Mouse (Mus musculus) B cell, adult 2 months (primary cell): ENCODE measurements around the gene Rfx4.
A peak's percentile ranks its signal among the peaks of the same experiment; 100 is the strongest.

Experiments
- DNase-seq, 2 experiments: peaks; one replicate each; pipeline ENCODE4 v3.0.0; 2022

Gene Rfx4

DNA sequence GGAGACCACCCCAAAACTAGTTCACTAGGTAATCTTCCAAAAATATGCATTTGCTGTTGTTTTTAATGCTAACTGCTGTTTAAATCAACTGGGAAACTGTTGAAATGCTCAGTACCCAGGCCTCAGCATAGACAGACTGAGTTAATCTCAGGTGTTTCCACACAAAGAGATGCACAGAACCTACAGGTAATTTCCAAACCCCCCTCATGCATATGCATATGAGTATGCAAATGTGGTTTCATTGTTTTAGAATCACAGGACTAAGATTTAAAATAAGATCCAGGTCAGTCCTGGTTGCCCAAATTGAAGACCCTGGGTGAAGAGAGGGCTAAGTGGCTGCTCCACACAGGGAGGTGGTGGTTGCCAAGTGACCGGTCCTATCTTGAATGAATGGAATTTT, 157.3 kb downstream of the Rfx4 start:
- DNase-seq, result no peak

DNA sequence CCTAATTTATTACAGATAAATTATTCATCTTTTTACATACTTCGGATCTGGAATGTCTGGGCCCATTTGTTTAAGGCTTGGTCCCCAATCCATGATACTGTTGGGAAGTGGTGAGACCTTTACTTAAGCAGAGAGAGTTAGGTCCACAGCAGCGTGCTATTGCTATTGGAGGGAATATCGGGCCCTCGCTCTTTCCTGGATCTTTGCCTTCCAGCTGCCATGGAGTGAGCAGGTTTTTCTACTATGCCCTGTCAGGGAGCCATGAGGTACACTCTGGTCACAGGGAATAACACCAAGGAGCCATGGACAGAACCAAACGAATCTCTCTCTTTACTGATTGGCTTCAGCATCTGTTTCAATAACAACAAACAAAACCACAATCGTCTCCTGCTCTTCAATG, 159.6 kb downstream of the Rfx4 start:
- DNase-seq, result no peak

DNA sequence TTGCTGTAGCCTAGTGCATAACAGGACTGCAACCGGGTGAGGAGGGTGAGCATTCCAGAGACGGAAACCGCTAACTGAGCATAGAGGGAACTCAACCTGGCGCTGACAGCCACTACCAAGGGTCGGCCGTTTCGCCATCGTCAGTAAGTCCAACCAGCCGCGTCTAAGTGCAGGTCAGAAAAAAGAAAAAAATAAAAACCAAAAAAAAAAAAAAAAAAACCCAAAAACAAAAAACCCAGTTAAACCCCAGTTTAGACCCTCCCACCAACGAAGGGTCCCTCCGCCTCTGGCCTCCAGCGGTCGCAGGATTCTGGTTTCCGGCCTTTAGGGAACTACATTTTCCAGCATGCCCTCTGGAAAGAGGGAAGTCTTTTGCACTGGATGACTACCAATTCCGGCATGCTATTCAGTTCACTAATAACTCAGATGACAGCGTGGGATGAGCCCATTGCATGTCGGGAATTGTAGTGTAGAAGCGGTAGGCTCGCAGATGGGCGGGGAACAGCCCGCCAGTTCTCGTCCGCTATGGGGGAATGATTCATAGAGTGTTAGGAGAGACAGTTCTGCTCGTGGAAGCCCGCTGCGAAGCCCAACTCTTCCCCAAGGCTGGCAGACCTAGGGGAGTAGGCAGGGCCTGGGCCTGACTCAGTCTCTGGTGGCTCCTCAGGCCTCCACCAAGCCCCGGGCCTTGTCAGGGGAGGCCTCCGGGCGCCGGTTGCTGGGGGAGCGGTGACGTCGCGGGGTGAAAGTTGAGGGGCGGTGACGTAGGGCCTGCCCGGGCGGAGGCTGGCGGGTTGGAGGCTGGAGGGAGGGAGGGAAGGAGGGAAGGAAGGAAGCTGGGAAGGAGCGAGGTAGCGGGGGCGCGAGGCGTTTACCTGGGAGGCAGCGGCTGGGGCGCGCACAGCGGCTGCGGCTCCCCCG, 161.2 kb downstream of the Rfx4 start, which contains the start of gene Ric8b:
TSS of gene Ric8b (plus strand) at position 807 of the 921 bp plus-strand sequence.
- peak; percentile 91 to 92 for DNase-seq

DNA sequence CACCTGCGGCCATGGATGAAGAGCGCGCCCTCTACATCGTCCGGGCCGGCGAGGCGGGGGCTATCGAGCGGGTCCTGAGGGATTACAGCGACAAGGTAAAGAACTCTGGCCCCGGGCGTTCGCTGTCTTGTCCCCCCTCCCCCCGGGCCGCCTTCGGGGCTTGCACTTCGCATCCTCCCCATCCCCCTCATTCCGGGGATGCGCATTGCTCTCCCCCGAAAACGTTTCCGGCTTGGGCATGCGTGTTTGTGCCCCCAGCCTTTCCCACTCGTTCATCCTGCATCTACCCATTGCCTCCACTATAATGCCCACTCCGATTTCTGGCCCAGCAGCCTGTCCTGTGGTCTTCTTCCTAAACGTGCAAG, 161.9 kb downstream of the Rfx4 start:
- no peak for DNase-seq

DNA sequence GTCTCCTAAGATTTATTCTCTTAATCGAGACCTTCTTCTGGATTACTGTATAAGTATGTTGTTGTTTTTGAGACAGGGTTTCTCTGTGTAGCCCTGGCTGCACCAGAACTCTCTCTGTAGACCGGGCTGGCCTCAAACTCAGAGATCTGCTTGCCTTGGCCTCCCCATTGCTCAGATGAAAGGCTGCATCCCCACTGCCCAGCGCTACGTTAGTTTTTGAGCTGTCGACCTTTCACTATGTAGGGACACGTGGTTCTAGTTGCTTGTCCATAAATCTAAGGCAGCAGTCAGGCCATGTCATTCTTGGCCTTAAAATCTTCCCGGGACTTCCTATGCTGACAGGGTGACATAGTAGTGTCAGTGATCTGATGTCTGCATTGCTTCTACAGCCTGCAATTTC, 170.5 kb downstream of the Rfx4 start:
- no peak for DNase-seq

DNA sequence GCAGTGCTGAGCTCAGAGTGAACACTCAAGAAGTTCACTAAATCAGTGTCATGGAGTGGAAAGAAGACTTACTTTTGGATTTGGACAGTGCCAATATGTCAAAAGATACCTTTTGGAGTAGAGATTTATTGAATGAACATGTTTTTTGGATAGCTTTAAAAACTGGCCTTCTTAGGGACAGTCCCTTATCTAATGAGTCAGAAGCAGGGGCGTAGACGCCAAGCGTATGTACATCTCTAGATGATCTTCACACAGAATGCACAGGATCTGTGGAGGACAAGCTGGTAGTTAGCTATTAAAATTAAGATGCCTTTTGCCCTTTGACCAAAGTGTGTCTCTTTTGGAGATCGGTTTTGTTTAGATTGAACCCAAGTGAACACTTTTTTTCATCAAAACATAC, 171.0 kb downstream of the Rfx4 start:
- no peak for DNase-seq

DNA sequence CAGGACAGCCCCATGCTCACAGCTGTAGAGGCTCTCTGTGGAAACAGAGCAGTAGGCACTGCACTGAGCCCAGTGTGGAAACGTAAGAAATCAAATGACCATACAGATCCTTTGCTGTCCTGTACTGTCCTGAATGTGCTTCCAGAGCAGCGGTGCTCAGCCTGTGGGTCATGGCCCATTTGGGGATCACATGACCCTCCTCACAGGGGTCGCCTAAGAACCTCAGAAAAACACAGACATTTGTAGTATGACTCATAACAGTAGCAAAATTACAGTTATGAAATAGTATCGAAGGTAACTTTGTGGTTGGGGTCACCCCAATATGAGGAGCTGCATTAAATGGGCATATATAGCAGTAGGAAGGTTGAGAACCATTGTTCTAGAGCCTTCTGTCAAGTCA, 172.6 kb downstream of the Rfx4 start:
- DNase-seq, result no peak

DNA sequence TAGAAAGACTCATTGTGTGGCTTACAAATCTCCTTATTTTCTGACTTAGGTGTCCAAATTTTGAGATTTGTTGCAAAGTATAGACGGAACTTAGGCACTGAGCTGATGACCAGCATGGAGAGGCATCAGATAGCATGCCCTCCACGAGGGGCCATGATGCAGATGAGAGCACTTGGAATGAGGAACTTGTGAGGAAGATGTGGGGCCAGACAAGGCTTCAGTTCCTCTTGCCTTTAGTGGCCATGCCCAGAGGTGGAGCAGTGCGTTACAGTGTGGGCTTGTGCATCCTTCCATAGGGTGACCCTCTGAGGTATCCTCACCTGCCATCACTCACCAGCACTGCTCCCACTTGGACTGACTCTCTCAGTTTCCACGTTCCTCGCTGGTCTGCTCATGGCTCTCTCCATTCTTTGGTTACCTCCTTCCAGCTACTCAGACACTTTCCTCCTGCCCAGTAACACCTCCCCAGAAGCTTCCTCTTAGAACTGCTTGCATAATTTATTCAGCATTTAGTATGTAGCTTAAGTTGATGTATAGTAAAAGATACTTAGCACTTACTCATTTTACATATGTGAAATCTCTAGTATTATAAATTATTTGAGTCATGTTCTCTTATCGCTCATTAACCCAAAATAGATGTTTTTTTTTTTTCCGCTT, 179.8 kb downstream of the Rfx4 start:
- DNase-seq, result peak; percentile 68 to 70

DNA sequence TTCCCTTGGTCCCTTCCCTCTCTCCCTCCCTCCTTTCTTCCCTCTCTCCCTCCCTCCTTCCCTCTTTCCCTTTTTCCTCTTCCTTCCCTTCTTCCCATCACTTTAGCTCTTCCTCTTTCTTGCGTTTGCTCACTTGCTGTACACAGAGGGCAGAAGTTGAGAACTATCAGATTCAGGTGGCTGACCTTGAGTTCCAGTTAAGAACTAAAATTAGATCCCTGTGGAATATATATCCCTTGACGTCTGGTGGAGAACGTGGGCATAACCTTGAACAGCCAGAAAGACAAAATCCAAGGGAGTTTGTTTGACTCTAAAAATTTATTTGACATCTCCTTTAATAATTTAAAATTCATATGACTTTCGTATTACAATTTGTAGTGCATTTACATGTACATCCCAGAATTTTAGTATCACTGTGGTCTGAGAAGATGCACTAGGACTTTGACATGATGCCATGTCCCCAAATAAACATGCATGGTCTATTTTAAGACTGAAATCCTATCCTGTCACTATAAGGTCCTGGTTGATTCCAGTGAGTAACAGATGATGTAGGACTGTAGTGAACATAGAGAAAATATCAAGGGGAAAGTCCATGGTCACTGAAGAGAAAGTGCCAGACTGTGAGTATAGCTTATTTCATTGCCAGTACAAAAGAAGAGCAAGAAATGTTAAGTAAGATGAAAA, 181.1 kb downstream of the Rfx4 start:
- DNase-seq, result no peak

DNA sequence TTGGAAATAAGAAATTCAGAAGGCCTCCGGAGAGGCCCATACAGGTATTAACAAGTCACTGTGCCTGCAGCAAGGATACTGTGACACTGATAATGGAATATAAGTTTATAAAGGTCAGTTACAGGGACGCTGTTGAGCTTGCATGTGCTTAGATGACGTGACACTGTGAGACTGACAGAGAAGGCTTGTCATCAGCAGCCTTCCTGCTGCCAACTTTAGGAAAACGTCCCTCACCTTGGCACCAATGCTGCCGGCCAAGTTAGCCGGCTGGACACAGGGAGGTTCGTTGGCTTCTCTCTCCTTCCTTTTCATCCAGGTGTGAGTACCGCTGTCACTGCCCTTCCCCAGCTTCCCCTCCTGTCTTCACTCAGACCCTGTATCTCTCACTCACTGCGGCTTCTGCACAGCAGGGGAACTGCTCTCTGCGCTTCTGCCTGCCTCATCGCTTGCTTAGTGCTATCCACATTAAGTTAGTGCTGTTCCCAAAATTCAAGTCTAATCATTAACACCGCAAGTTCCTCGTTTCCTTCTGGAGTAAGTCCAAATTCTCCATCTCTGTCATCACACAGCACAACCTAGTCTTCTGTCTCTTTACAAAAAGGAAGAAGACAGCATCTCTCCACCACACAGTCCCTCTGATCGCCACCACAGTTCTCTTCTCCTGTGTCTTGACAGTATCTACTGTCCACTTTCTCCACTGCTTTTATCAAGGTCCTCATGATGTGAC, 182.4 kb downstream of the Rfx4 start:
- DNase-seq, result no peak

DNA sequence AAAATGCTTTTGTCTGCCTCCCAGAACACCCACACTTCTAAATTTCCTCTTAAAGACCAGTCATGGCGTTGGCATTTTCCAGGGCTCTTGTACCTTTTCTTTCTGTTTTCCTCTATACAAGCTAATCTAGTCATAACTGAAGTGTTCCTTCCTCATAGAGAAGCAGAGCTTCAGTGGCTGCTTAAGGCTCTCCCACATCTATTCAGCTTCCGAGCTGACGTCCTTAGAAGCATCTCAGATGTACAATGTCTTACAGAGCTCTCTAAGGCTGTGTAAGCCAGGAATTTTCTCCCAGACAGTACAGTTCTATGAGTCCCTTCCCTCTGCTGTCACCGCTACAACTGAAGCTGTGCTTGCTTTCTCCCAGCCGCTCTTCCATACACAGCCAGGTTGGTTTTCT, 183.0 kb downstream of the Rfx4 start:
- DNase-seq, result no peak

DNA sequence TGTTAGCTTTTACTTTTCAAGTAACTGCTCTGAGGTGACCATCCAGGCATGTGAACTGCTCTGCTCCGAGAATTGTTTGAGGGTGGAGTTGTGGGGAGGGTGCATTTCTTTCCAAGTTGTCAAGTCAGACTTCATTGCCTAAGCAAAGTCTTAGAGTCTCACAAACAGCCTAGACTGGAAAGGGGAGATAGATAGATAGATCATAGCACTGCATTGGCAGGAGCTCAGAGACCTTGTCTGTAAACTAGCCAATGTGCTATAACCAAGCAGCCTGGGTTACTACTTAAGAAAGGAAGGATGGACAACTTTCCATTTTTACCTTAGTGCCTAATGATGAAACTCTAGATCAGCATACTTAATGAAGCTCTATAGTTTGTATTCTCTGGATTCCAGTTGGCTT, 184.5 kb downstream of the Rfx4 start:
- DNase-seq, result no peak

DNA sequence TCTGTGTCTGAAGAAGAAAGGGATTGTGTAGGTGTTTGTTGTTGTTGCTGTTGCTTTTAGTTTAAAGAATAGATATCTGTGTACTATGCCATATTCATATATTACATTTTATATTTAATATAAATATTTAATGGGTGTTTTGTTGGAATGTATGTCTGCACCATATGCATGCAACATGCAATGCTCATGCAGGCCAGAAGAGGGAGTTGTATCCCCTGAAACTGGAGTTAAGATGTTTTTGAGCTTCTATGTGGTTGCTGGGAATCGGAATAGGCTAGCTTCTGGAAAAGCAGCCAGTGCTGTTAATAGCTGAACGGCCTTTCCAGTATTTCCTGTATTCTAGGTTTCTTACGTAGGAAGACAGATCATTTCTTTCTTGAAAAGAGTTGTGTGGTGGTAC, 189.8 kb downstream of the Rfx4 start:
- DNase-seq, result peak in 1 of 2 experiments; percentile 3

DNA sequence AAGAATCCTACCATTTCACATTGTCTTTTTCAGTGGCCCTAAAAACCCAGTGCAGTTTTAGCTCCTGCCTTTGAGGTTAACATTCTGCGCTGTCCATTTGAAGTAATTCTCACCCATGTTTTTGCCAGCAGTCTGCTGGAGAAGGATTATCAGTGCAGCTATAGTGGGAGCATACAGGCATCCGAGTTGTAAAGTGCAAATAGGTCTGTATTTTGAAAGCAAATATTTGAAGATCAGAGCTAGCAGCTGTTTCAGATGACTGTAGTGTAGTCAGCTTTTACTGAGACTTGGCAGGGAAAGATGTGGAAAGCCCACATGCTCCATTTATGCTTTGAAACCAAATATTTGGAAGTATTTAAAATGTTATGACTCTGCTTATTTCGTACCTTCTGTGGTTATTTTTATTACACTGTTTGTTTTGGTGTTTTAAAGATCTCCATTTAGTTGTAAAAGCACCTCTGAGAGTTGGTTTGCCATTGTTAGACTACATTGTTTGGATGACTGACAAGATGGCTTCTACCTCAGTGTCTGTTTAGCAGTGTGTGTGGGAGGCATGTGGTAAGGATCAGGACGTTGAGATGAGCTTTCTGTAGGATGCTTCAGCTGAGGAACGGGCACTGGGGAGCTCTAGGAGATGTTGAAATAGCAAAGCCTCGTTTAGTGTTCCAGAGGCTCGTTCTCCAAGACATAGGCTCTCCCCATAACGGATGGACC, 193.3 kb downstream of the Rfx4 start:
- no peak for DNase-seq

DNA sequence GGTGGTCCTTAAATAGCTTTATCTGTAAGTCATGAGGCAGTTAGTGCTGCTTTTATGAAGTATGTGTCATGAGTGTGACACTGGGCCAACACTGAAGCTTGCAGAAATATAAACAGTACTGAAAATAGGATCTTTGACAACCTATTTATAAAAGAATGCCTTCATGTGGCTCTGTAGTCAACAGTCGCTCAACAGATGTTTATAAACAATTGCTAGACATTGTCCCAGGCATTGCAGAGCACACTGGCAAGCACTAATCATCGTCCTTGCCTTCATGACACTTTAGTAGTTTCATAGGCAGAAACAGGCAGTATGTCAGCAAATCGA, 193.8 kb downstream of the Rfx4 start:
- DNase-seq, result no peak

DNA sequence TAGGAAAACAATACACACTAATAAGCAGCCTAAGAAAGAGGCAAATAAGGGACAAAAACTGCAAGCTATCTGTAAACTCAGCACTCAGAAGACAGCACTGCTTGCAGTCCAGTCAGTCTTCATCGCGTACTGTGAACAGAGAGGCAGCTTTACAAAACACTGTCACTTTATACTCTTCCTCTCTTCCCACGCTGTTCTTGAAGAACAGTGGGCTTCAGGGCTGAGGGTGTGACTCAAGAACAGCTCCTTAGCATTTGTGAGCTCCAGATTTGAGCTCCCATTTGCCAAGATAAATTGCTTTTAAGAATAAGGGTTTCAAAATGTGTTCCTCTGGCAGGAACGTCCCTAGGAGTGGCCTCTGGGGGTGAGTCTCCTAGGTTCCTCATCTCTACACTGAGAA, 194.5 kb downstream of the Rfx4 start:
- DNase-seq, result no peak

DNA sequence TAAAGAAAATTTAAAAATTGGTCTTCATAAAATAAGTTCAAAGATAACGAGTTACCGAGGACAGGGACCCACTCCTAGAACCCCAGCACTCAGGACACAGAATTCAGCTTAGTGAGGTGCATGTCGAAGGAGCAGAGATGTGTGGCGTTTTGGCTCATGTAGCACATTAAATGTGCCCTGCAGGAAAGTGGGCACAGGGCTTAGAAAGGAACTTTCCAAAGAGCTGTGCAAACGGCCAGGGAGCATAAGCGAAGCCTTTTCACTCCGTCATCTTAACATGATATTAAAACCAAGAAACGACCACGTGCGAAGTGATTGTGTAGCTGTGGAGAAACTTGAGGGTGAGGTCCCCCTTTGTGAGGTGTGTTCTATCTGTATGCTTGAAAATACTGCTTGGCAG, 198.4 kb downstream of the Rfx4 start:
- no peak for DNase-seq
